Mouse (Mus musculus) lung, adult 2 months (tissue): ENCODE measurements around the gene Cpa2.

Experiments
- CTCF ChIP-seq: fragments of 200-500 bp; IDR thresholded peaks from 2 replicates; pipeline ENCODE4 v1.5.1; 2011; ENCODE audit warnings: mild to moderate bottlenecking, low read length, control low read depth; ENCODE audit not compliant: insufficient read depth
- POLR2A ChIP-seq: fragments of 200-500 bp; IDR thresholded peaks from 2 replicates; pipeline ENCODE4 v1.6.1; 2011; ENCODE audit warnings: low read depth, mild to moderate bottlenecking, control low read depth, low read length, borderline replicate concordance; ENCODE audit errors: extremely low read depth

DNA sequence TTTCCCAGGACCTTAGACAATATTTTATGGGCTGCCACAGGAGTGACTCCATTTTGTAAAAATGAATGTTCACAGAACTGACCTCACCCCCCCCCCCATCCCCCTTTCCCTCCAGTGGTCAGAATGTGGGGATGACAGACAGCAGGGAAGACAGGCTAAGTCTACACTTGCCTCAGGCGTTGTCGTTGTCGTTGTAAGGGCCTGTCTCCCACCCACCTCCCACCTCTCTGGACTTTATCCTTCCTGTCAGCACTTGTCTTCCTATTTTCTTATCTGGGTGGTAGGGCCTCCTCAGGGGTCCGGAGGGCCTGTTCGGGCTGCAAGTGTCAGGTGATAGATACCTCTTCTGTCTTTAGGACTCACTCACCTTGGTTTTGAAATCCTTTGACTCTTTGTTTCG, 895 bp downstream of the Cpa2 start:
- TF ChIP-seq CTCF = no peak
- TF ChIP-seq POLR2A = no peak
